Mouse (Mus musculus) forebrain, embryonic 15.5 days (tissue): ENCODE measurements around the gene Arhgef18. TPM values are rescaled to one million over a fixed set of nuclear protein-coding genes. Genes with fewer than 3 reads are reported as not detected.

Source experiments
- ATAC-seq: fragments of 200-750 bp; cut with Nextera tagmentation; replicated peaks from 2 replicates; pipeline ENCODE4 v1.8.0; 2017; ENCODE audit warnings: mild to moderate bottlenecking, moderate TSS enrichment, moderate library complexity
- H3K27ac ChIP-seq: fragments of 300-500 bp; sonication (generic); replicated peaks from 2 replicates; pipeline ENCODE4 v1.5.1; 2015; ENCODE audit warnings: mild to moderate bottlenecking, inconsistent platforms
- H3K27me3 ChIP-seq: fragments of 300-500 bp; sonication (generic); 2 replicates; pipeline ENCODE4 v1.6.1; 2015; ENCODE audit warnings: inconsistent platforms
- H3K36me3 ChIP-seq: fragments of 300-500 bp; sonication (generic); 2 replicates; pipeline ENCODE4 v1.6.1; 2015; ENCODE audit warnings: mild to moderate bottlenecking, inconsistent platforms
- H3K4me1 ChIP-seq: fragments of 300-500 bp; sonication (generic); 2 replicates; pipeline ENCODE4 v1.6.1; 2015; ENCODE audit warnings: inconsistent platforms
- H3K4me2 ChIP-seq: fragments of 300-500 bp; sonication (generic); replicated peaks from 2 replicates; pipeline ENCODE4 v1.6.1; 2015; ENCODE audit warnings: mild to moderate bottlenecking, inconsistent platforms
- H3K4me3 ChIP-seq: fragments of 300-500 bp; sonication (generic); 2 replicates; pipeline ENCODE4 v1.5.1; 2015; ENCODE audit warnings: mild to moderate bottlenecking, inconsistent platforms
- H3K9ac ChIP-seq: fragments of 300-500 bp; sonication (generic); replicated peaks from 2 replicates; pipeline ENCODE4 v1.6.1; 2015; ENCODE audit warnings: mild to moderate bottlenecking, inconsistent platforms
- H3K9me3 ChIP-seq: fragments of 300-500 bp; sonication (generic); 2 replicates; pipeline ENCODE4 v1.6.1; 2016; ENCODE audit warnings: inconsistent platforms
- WGBS: fragments of 180-500 bp; shearing (Covaris S2); methylation state at CpG from one replicate; pipeline ENCODE4 v1.1.7; 2015; ENCODE audit warnings: mixed read lengths; 5-methylcytosine and 5-hydroxymethylcytosine counted together
- polyA plus RNA-seq: library from polyadenylated mRNA; unstranded; fragments of >200 nt; fragmentation: Nextera tagmentation; extraction: Ambion mirVana; gene quantifications from 2 replicates; pipeline ENCODE4 v1.2.1, GENCODE M21; 2015

The Arhgef18 gene
- polyA plus RNA-seq, 1 experiment from 2014 or later: 12.7 TPM

GRCm38 (mm10) chr8:3407417-3407816 lies 14.6 kb downstream of the Arhgef18 start:
- H3K9me3 ChIP-seq: no peaks in the 10 kb centered on the region
- H3K27me3 ChIP-seq: no peaks in the 10 kb centered on the region
- H3K4me1 ChIP-seq: no peaks in the 10 kb centered on the region
- no peak overlapping the region for H3K4me3 ChIP-seq
- H3K27ac ChIP-seq: no peak overlapping the region
- H3K4me2 ChIP-seq: no peak overlapping the region
- no peaks in the 10 kb centered on the region; the same call in 1 of the 2 replicates for H3K36me3 ChIP-seq
- ATAC-seq: no peak
- 88% methylated on average over 3 of the region's 3 CpGs for WGBS
- no peak overlapping the region for H3K9ac ChIP-seq

DNA sequence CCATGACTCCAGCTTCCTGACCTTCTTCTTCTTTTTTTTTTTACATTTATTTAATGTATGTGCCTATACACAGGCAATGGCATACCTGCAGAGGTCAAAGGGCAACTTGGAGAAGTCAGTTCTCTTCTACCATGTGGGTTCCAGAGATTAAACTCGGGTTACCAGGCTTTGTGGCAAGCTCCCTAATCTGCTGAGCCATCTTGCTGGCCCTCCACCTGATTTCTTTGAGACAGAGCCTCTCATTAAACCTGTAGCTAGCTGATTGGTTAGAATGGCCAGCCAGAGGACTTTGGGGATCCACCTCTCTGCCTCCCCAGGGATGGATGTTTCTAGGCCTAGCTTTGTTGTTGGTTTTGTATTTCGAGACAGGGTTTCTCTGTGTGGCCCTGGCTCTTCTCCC lies 18.3 kb downstream of the Arhgef18 start:
- ATAC-seq: no peak
- 76% methylated on average over 2 of the region's 2 CpGs for WGBS
- no peak overlapping the region for H3K27ac ChIP-seq
- no peaks in the 10 kb centered on the region for H3K9me3 ChIP-seq
- H3K27me3 ChIP-seq: no peaks in the 10 kb centered on the region
- H3K9ac ChIP-seq: no peak overlapping the region
- H3K4me2 ChIP-seq: no peak overlapping the region
- H3K36me3 ChIP-seq: no peaks in the 10 kb centered on the region; the same call in 1 of the 2 replicates
- no peak overlapping the region for H3K4me3 ChIP-seq
- peaks cover 1% of the 10 kb centered on the region; the same call in 1 of the 2 replicates for H3K4me1 ChIP-seq

DNA sequence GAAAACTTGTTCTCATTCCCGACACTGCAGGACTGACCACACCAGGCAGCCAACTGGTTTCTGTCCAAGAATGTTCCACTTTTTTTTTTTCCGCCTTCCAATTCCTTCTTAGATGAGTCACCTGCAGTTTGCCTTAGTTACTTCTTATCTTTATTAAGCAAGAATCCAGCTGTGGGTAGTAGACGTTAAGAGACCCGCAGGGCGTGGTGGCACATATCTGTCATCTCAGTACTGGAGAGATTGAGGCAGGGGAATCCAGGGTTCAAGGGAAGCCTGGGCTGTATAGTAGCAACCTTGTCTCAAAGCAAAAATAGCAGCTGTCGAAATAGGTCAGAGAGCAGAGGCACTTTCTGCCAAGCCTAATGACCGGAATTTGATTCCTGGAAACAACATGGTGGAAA lies 19.1 kb downstream of the Arhgef18 start:
- no peaks in the 10 kb centered on the region for H3K27me3 ChIP-seq
- H3K36me3 ChIP-seq: no peaks in the 10 kb centered on the region
- H3K9ac ChIP-seq: no peak overlapping the region
- H3K9me3 ChIP-seq: no peaks in the 10 kb centered on the region
- 94% methylated on average over 7 of the region's 7 CpGs for WGBS
- H3K4me1 ChIP-seq: peaks cover 9% of the 10 kb centered on the region
- no peak for ATAC-seq
- H3K4me2 ChIP-seq: no peak overlapping the region
- H3K4me3 ChIP-seq: no peak overlapping the region
- no peak overlapping the region for H3K27ac ChIP-seq

GRCm38 (mm10) chr8:3412816-3413215 lies 20.0 kb downstream of the Arhgef18 start:
- Histone ChIP-seq H3K4me2 (no peak overlapping the region), H3K27me3 (no peaks in the 10 kb centered on the region), H3K36me3 (no peaks in the 10 kb centered on the region), H3K9ac (no peak overlapping the region), H3K27ac (no peak overlapping the region), H3K9me3 (no peaks in the 10 kb centered on the region), H3K4me1 (peaks cover 16% of the 10 kb centered on the region), H3K4me3 (no peak overlapping the region)
- ATAC-seq: no peak
- WGBS: 97% methylated on average over 1 of the region's 1 CpGs

- Histone ChIP-seq H3K36me3 (no peaks in the 10 kb centered on the region), H3K4me3 (no peak overlapping the region), H3K4me2 (no peak overlapping the region), H3K9ac (no peak overlapping the region), H3K4me1 (peaks cover 17% of the 10 kb centered on the region), H3K27ac (no peak overlapping the region), H3K9me3 (no peaks in the 10 kb centered on the region), H3K27me3 (no peaks in the 10 kb centered on the region)
- ATAC-seq: 0 out of 2 replicates have a peak, but pooled peaks have one; percentile 37
- 45% methylated on average over 6 of the region's 6 CpGs for WGBS
Observed at GRCm38 (mm10) chr8:3414639-3415190, 21.9 kb downstream of the Arhgef18 start.

- Histone ChIP-seq H3K9ac (no peak overlapping the region), H3K4me3 (no peak overlapping the region), H3K36me3 (no peaks in the 10 kb centered on the region), H3K27me3 (no peaks in the 10 kb centered on the region), H3K4me1 (peaks cover 17% of the 10 kb centered on the region), H3K4me2 (no peak overlapping the region), H3K9me3 (no peaks in the 10 kb centered on the region), H3K27ac (no peak overlapping the region)
- 54% methylated on average over 4 of the region's 4 CpGs for WGBS
- ATAC-seq: no peak
Observed at GRCm38 (mm10) chr8:3415259-3415658, 22.5 kb downstream of the Arhgef18 start.

GRCm38 (mm10) chr8:3415661-3416060 lies 22.9 kb downstream of the Arhgef18 start:
- Histone ChIP-seq H3K4me3 (no peak overlapping the region), H3K9me3 (no peaks in the 10 kb centered on the region), H3K4me1 (peaks cover 17% of the 10 kb centered on the region), H3K9ac (no peak overlapping the region), H3K27ac (no peak overlapping the region), H3K27me3 (no peaks in the 10 kb centered on the region), H3K36me3 (no peaks in the 10 kb centered on the region), H3K4me2 (no peak overlapping the region)
- ATAC-seq: no peak
- WGBS: 91% methylated on average over 6 of the region's 6 CpGs

DNA sequence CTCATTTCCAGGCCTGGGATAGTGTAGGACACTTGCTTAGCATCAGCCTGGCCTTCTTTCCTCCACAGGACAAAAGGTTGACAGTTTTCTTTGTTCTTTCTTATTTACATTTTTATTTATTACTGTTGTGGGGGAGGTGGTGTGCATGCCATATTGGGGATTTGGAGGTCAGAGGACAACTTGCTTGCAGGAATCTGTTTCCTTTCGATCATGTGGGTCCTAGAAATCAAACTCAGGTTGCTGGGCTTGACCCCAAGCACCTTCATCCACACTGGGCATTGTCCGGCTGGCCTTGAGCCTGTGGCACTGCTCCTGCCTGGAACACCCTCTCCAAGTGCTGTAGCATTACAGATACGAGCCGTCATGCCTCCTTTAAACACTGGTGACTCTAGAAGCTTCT lies 24.0 kb downstream of the Arhgef18 start:
- 37% methylated on average over 4 of the region's 4 CpGs for WGBS
- Histone ChIP-seq H3K27ac (no peak overlapping the region), H3K4me2 (no peak overlapping the region), H3K9me3 (no peaks in the 10 kb centered on the region), H3K4me1 (peaks cover 17% of the 10 kb centered on the region), H3K36me3 (no peaks in the 10 kb centered on the region), H3K27me3 (no peaks in the 10 kb centered on the region), H3K9ac (no peak overlapping the region), H3K4me3 (no peak overlapping the region)
- no peak for ATAC-seq

GRCm38 (mm10) chr8:3417455-3417854 lies 24.6 kb downstream of the Arhgef18 start:
- 0 out of 2 replicates have a peak overlapping the region, but pooled peaks have one; percentile 2 for H3K27ac ChIP-seq
- H3K36me3 ChIP-seq: no peaks in the 10 kb centered on the region
- H3K27me3 ChIP-seq: no peaks in the 10 kb centered on the region
- H3K4me1 ChIP-seq: peaks cover 17% of the 10 kb centered on the region
- H3K9ac ChIP-seq: no peak overlapping the region
- 0 out of 2 replicates have a peak, but pooled peaks have one; percentile 27 for ATAC-seq
- H3K4me3 ChIP-seq: no peak overlapping the region
- H3K9me3 ChIP-seq: no peaks in the 10 kb centered on the region
- H3K4me2 ChIP-seq: no peak overlapping the region
- 1% methylated on average over 8 of the region's 8 CpGs for WGBS

DNA sequence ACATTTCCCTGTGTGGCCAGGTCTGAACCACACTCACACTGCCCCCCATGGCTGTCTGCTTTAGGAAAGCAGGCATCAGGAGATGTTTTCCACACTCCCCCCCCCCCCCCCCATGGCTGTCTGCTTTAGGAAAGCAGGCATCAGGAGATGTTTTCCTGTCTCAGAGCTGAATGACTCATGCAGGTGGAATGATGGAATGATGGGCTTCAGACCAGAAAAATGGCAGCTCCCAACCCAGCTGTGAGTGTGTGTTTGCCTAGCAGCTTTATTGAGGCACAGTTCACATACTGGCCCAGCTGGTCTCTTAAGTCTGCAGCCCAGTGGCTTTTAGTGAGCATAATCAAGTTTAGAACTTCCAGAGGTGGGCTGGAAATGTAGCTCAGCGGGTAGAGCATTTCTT lies 25.3 kb downstream of the Arhgef18 start:
- Histone ChIP-seq H3K9me3 (no peaks in the 10 kb centered on the region), H3K27me3 (no peaks in the 10 kb centered on the region), H3K27ac (0 out of 2 replicates have a peak overlapping the region, but pooled peaks have one; percentile 2), H3K4me1 (peaks cover 17% of the 10 kb centered on the region), H3K36me3 (no peaks in the 10 kb centered on the region), H3K4me3 (no peak overlapping the region), H3K9ac (no peak overlapping the region), H3K4me2 (no peak overlapping the region)
- ATAC-seq: no peak
- 81% methylated on average over 1 of the region's 1 CpGs for WGBS

DNA sequence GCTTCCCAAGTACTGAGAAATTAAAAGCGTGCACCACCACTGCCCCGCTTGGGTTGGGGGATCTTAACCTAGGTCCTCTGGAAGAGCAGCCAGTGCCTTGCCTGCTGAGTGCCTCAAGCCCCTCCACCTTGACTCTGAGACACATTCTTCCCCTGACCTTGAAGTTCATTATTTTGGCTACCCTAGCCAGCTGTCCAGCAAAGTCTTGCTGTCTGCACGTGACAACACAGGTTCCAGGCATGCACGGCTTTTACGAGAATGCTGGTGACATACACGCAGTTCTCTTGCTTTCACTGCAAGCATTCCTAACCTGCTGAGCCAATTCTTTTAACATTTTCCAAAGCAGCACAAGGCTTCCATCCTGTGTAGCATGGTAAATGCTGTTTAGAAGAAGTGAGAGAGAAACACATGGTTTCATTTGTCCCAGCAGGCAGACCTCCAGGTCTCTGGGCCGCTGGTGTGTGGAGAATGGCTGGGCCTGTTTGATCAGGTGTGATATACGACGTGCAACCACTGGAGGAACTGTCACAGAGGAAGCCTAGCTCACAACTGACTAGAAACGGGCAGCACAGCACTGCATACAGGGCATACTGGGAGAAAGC lies 27.4 kb downstream of the Arhgef18 start:
- no peaks in the 10 kb centered on the region for H3K27me3 ChIP-seq
- no peak overlapping the region for H3K9ac ChIP-seq
- H3K27ac ChIP-seq: no peak overlapping the region
- ATAC-seq: no peak
- no peaks in the 10 kb centered on the region for H3K36me3 ChIP-seq
- 94% methylated on average over 10 of the region's 10 CpGs for WGBS
- no peak overlapping the region for H3K4me3 ChIP-seq
- no peak overlapping the region for H3K4me2 ChIP-seq
- H3K4me1 ChIP-seq: peaks cover 17% of the 10 kb centered on the region
- H3K9me3 ChIP-seq: no peaks in the 10 kb centered on the region

GRCm38 (mm10) chr8:3421507-3421906 lies 28.7 kb downstream of the Arhgef18 start:
- no peak overlapping the region for H3K4me2 ChIP-seq
- no peak overlapping the region for H3K9ac ChIP-seq
- ATAC-seq: no peak
- H3K36me3 ChIP-seq: no peaks in the 10 kb centered on the region
- no peaks in the 10 kb centered on the region for H3K9me3 ChIP-seq
- no peaks in the 10 kb centered on the region for H3K27me3 ChIP-seq
- WGBS: 94% methylated on average over 5 of the region's 5 CpGs
- no peak overlapping the region for H3K4me3 ChIP-seq
- H3K4me1 ChIP-seq: peaks cover 12% of the 10 kb centered on the region
- H3K27ac ChIP-seq: no peak overlapping the region

DNA sequence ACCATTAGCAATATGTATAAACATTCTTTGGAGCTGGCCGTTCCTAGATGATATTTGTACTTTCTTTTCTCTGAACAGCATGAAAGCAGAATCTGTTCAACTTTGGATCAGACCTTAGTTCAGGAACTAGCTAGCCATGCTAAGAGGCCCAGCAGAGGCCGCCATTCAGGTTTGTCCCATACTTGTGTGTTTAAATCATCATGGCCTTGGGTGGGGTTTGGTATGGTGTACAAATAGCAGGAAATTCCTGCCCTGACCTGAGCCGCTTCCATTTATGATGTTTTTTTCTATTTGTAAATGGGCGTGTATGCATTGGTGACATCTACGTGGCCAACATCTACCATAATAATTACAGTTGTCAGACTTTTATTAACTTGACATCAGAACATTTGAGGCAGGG lies 32.4 kb downstream of the Arhgef18 start:
- Histone ChIP-seq H3K27ac (no peak overlapping the region), H3K9ac (no peak overlapping the region)
- WGBS: 97% methylated on average over 5 of the region's 5 CpGs

More for the DNA sequence above, 32.4 kb downstream of the Arhgef18 start:
- no peak overlapping the region for H3K4me2 ChIP-seq
- H3K27me3 ChIP-seq: no peaks in the 10 kb centered on the region
- no peak for ATAC-seq
- no peaks in the 10 kb centered on the region for H3K4me1 ChIP-seq
- no peaks in the 10 kb centered on the region for H3K9me3 ChIP-seq
- H3K36me3 ChIP-seq: 0 out of 2 replicates have a peak, but pooled peaks cover 4% of the 10 kb centered on the region
- no peak overlapping the region for H3K4me3 ChIP-seq
